Mouse (Mus musculus) hindbrain, embryonic 11.5 days (tissue): ENCODE data around the gene E2f4. TPM values are rescaled to one million over a fixed set of nuclear protein-coding genes. Genes with fewer than 3 reads are reported as not detected.

ENCODE experiments used
- ATAC-seq: fragments of 200-750 bp; cut with Nextera tagmentation; 2 replicates; pipeline ENCODE4 v1.8.0; 2017; ENCODE audit warnings: mild to moderate bottlenecking, moderate TSS enrichment, moderate library complexity; ENCODE audit not compliant: low FRiP score
- DNase-seq: peaks from one replicate; pipeline ENCODE4 v3.0.0-alpha.2; 2015; ENCODE audit warnings: low spot score
- H3K27ac ChIP-seq: fragments of 300-500 bp; sonication (generic); 2 replicates; pipeline ENCODE4 v1.5.1; 2014; ENCODE audit warnings: mild to moderate bottlenecking, low read depth, low read length
- H3K27me3 ChIP-seq: fragments of 300-500 bp; sonication (generic); 2 replicates; pipeline ENCODE4 v1.6.1; 2014; ENCODE audit warnings: mild to moderate bottlenecking, low read length, moderate library complexity, mixed read lengths; ENCODE audit not compliant: control insufficient read depth, insufficient read depth
- H3K36me3 ChIP-seq: fragments of 300-500 bp; sonication (generic); 2 replicates; pipeline ENCODE4 v1.6.1; 2014; ENCODE audit warnings: mild to moderate bottlenecking, low read length, moderate library complexity, mixed read lengths; ENCODE audit not compliant: control insufficient read depth, insufficient read depth
- H3K4me1 ChIP-seq: fragments of 300-500 bp; sonication (generic); replicated peaks from 2 replicates; pipeline ENCODE4 v1.6.1; 2014; ENCODE audit warnings: low read length, mixed read lengths; ENCODE audit not compliant: control insufficient read depth, insufficient read depth
- H3K4me2 ChIP-seq: fragments of 300-500 bp; sonication (generic); replicated peaks from 2 replicates; pipeline ENCODE4 v1.6.1; 2014; ENCODE audit warnings: mild to moderate bottlenecking, low read depth, low read length
- H3K4me3 ChIP-seq: fragments of 300-500 bp; sonication (generic); 2 replicates; pipeline ENCODE4 v1.5.1; 2014; ENCODE audit warnings: low read depth, low read length
- H3K9ac ChIP-seq: fragments of 300-500 bp; sonication (generic); 2 replicates; pipeline ENCODE4 v1.6.1; 2014; ENCODE audit warnings: low read depth, low read length
- H3K9me3 ChIP-seq: fragments of 300-500 bp; sonication (generic); 2 replicates; pipeline ENCODE4 v1.6.1; 2016; ENCODE audit warnings: low read length; ENCODE audit not compliant: control insufficient read depth
- WGBS: fragments of 180-500 bp; shearing (Covaris S2); extraction: QIAGEN DNeasy Blood & Tissue Kit; methylation state at CpG from one replicate; pipeline ENCODE4 v1.1.7; 2014; 5-methylcytosine and 5-hydroxymethylcytosine counted together
- polyA plus RNA-seq: library from polyadenylated mRNA; unstranded; fragments of >200 nt; fragmentation: Nextera tagmentation; extraction: Ambion mirVana; gene quantifications from 2 replicates; pipeline ENCODE4 v1.2.1, GENCODE M21; 2014

E2f4 gene
- polyA plus RNA-seq, 1 experiment from 2014 or later = 96.7 TPM

- peaks cover 87% of the 10 kb centered on the region for H3K27me3 ChIP-seq
- no peaks in the 10 kb centered on the region for H3K9me3 ChIP-seq
- H3K4me3 ChIP-seq = no peak overlapping the region
- H3K4me1 ChIP-seq = peaks cover 13% of the 10 kb centered on the region; the same call in 1 of the 2 replicates
- no peak for DNase-seq
- no peaks in the 10 kb centered on the region for H3K36me3 ChIP-seq
- no peak overlapping the region for H3K27ac ChIP-seq
- ATAC-seq = no peak
- WGBS = 7% methylated on average over 13 of the region's 13 CpGs
- no peak overlapping the region for H3K9ac ChIP-seq
- no peak overlapping the region for H3K4me2 ChIP-seq
Observed at GRCm38 (mm10) chr8:105266775-105267174, 30.7 kb upstream of the E2f4 start.

- under 1% methylated on average over 65 of the region's 65 CpGs for WGBS
- Histone ChIP-seq H3K4me3 (peak overlapping the region; percentile 39), H3K4me1 (peaks cover 13% of the 10 kb centered on the region; the same call in 1 of the 2 replicates), H3K9ac (peak overlapping the region; percentile 42; the same call in 1 of the 2 replicates), H3K27ac (no peak overlapping the region), H3K4me2 (peak overlapping the region; percentile 76), H3K36me3 (no peaks in the 10 kb centered on the region), H3K9me3 (no peaks in the 10 kb centered on the region), H3K27me3 (peaks cover 92% of the 10 kb centered on the region)
- ATAC-seq (peak; percentile 78), DNase-seq (peak; percentile 86)
Observed at GRCm38 (mm10) chr8:105268342-105269074, 29.0 kb upstream of the E2f4 start.

DNA sequence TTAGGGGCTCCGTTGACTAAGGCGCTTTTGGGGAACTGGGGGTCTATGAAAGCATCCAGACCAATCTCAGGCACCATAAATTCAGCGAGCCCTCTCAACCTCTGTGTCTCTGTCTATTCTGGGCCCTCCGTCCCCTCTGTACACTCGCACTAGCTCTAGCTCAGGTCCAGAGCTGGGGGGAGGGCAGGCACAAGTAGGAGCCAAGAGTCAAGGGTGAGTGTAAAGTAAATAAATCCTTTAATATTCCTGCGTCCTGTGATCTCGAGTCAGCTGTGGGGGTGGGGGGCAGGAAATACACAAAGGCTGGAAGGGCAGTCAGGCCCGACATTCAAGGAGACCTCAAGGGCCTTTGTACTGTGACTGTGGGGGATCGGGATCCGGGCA lies 28.4 kb upstream of the E2f4 start:
- Histone ChIP-seq H3K27me3 (peaks cover 93% of the 10 kb centered on the region), H3K36me3 (no peaks in the 10 kb centered on the region), H3K4me2 (peak overlapping the region; percentile 76), H3K4me1 (peaks cover 13% of the 10 kb centered on the region; the same call in 1 of the 2 replicates), H3K27ac (no peak overlapping the region), H3K9ac (peak overlapping the region; percentile 42; the same call in 1 of the 2 replicates), H3K9me3 (no peaks in the 10 kb centered on the region), H3K4me3 (peak overlapping the region; percentile 39)
- peak; percentile 21 for ATAC-seq
- 0% methylated on average over 10 of the region's 10 CpGs for WGBS
- no peak for DNase-seq

DNA sequence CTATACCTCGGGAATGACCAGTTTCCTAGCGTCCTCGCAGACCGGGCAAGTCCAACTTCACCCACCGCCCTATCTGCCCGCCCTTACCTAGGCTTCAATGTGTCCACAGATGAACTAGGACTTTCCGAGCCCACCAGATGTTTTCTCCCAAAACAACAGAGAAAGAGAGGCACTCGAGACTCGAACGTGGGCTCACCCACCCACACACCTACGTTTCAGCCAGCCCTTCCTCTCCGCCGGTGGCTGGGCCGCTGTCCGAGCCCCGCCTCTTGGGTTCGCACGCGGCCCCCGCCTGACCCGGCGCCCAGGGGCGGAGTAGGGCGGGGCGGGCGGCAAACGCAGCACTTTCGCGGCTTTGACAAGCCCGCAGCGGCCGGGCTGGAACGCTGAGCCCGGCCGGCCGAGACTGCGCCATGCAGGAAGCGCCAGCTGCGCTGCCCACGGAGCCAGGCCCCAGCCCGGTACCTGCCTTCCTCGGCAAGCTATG lies 28.0 kb upstream of the E2f4 start, which contains the start of gene Hsf4:
TSS of gene Hsf4 (plus strand) at position 341 of the 487 bp plus-strand sequence.
- Histone ChIP-seq H3K4me1 (peaks cover 13% of the 10 kb centered on the region; the same call in 1 of the 2 replicates), H3K27me3 (peaks cover 91% of the 10 kb centered on the region), H3K4me3 (peak within 1 kb of the TSS; percentile 39), H3K4me2 (peak within 1 kb of the TSS; percentile 76), H3K9ac (peak within 1 kb of the TSS; percentile 42; the same call in 1 of the 2 replicates), H3K36me3 (no peaks in the 10 kb centered on the region), H3K27ac (no peak within 1 kb of the TSS), H3K9me3 (no peaks in the 10 kb centered on the region)
- no peak for ATAC-seq
- 0% methylated on average over 38 of the region's 42 CpGs for WGBS
- DNase-seq = peak; percentile 59

- peak; percentile 46 for DNase-seq
- Histone ChIP-seq H3K27me3 (peaks cover 92% of the 10 kb centered on the region), H3K4me3 (peak overlapping the region; percentile 39), H3K9ac (no peak overlapping the region), H3K36me3 (no peaks in the 10 kb centered on the region), H3K9me3 (no peaks in the 10 kb centered on the region), H3K4me2 (peak overlapping the region; percentile 76), H3K27ac (no peak overlapping the region), H3K4me1 (peaks cover 13% of the 10 kb centered on the region; the same call in 1 of the 2 replicates)
- no peak for ATAC-seq
- WGBS = 2% methylated on average over 39 of the region's 39 CpGs
Observed at GRCm38 (mm10) chr8:105270101-105270915, 27.2 kb upstream of the E2f4 start.

DNA sequence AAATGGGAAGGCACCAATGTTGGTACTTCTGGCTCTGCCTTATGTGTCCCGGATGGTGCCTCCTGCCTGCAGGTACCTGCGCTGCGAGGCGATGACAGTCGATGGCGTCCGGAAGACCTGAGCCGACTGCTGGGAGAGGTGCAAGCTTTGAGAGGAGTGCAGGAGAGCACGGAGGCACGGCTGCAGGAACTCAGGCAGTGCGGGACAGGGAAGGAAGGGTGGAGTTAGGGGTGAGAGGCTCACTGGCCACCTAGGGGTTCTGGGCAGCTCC lies 26.6 kb upstream of the E2f4 start:
- no peak for ATAC-seq

DNA sequence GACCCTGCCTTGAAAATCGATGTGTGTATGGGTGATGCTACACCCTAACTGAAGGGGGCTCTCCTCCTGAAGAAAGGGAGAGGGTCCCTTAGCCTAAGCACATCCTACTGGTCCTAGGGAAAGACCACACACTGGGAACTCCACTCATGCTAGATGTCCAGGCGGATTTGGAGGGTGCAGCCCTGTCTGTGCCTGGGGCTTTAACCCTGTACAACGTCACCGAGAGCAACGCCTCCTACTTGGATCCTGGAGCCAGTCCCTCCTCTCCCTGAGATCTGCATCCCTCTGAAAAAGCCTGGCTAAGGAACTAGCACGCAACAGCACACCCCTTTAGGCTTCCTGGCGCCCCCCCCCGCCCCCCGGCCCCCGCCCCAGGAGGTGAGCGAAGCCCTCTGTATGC lies 22.1 kb upstream of the E2f4 start:
- DNase-seq (no peak), ATAC-seq (no peak)
- no peaks in the 10 kb centered on the region for H3K9me3 ChIP-seq
- no peak overlapping the region for H3K27ac ChIP-seq
- no peaks in the 10 kb centered on the region for H3K36me3 ChIP-seq
- no peak overlapping the region for H3K9ac ChIP-seq
- WGBS = 12% methylated on average over 11 of the region's 11 CpGs
- peaks cover 13% of the 10 kb centered on the region; the same call in 1 of the 2 replicates for H3K4me1 ChIP-seq
- H3K27me3 ChIP-seq = peaks cover 88% of the 10 kb centered on the region
- H3K4me3 ChIP-seq = no peak overlapping the region
- no peak overlapping the region for H3K4me2 ChIP-seq

More for the DNA sequence above, 26.6 kb upstream of the E2f4 start:
- Histone ChIP-seq H3K27ac (no peak overlapping the region), H3K9me3 (no peaks in the 10 kb centered on the region), H3K4me1 (peaks cover 14% of the 10 kb centered on the region), H3K9ac (no peak overlapping the region), H3K4me3 (no peak overlapping the region), H3K4me2 (no peak overlapping the region), H3K36me3 (no peaks in the 10 kb centered on the region), H3K27me3 (peaks cover 93% of the 10 kb centered on the region)
- 3% methylated on average over 11 of the region's 11 CpGs for WGBS
- DNase-seq = peak; percentile 36

- Histone ChIP-seq H3K27ac (no peak within 1 kb of the TSS), H3K4me2 (peak within 1 kb of the TSS; percentile 72), H3K27me3 (peaks cover 84% of the 10 kb centered on the region), H3K4me1 (peaks cover 11% of the 10 kb centered on the region; the same call in 1 of the 2 replicates), H3K9ac (peak within 1 kb of the TSS; percentile 40; the same call in 1 of the 2 replicates), H3K36me3 (no peaks in the 10 kb centered on the region), H3K9me3 (no peaks in the 10 kb centered on the region), H3K4me3 (peak within 1 kb of the TSS; percentile 33)
- no peak for ATAC-seq
- DNase-seq = no peak
- WGBS = 9% methylated on average over 10 of the region's 10 CpGs
Observed at GRCm38 (mm10) chr8:105275840-105276239, 21.6 kb upstream of the E2f4 start, which contains the start of gene Nol3. TSS of gene Nol3 (plus strand) at chr8:105276140.
